Mouse (Mus musculus) bone marrow, adult 2 months (tissue): ENCODE results near the gene Aldh3b2.

Experiments used
- CTCF ChIP-seq: fragments of 200-500 bp; IDR thresholded peaks from 2 replicates; pipeline ENCODE4 v1.5.1; 2011; ENCODE audit warnings: low read length, control low read depth; ENCODE audit not compliant: control insufficient read depth, insufficient read depth
- POLR2A ChIP-seq: fragments of 200-500 bp; IDR thresholded peaks from 2 replicates; pipeline ENCODE4 v1.6.1; 2011; ENCODE audit warnings: low read depth, mild to moderate bottlenecking, control low read depth, low read length, borderline replicate concordance; ENCODE audit not compliant: control insufficient read depth

DNA sequence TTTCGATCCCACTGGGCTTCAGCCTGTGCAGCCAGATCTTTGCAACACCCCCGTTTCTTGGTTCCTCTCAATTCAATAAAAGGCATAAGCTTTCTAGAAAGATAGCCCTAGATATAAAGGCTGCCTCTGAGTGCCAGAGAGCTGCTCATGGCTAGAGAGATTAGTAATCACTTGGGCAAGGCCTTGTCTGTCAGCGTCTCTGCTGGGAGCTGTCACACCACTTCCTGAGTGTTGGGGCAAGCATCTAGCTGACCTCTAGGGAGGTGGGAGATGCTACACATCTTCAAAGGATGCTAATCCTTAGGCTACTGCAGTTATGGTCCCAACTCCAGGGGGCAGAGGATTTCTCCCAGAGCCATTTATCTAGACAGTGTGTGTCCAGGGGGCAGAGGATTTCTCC lies 4.9 kb upstream of the Aldh3b2 start:
- no peak for TF ChIP-seq POLR2A
- no peak for TF ChIP-seq CTCF
